Mouse (Mus musculus) spleen, embryonic (tissue): Measurements from ENCODE around the gene Cmtm7.

Experiments
- CTCF ChIA-PET: fragments of 350-600 bp; sonication (Branson Sonifier 250); formaldehyde crosslinking; loops from one replicate; lab custom pipeline; 2022; lab: Charles Lee

Gene Cmtm7

GRCm38 (mm10) chr9:114731871-114732682 is 49.6 kb downstream of the Cmtm7 start:
- CTCF ChIA-PET: no interaction called here

GRCm38 (mm10) chr9:114731011-114731755 is 50.5 kb downstream of the Cmtm7 start, which contains the start of gene Cmtm6:
Gene Cmtm6, plus strand, starts transcription at chr9:114731116.
- CTCF ChIA-PET: no interaction called here

- CTCF ChIA-PET: no interaction called here
Observed at GRCm38 (mm10) chr9:114729911-114730805, 51.5 kb downstream of the Cmtm7 start.

- CTCF ChIA-PET: interaction anchor here (0.6 kb wide), 1 partner anchor 951 kb away, joined by 4 read pairs; no protein-coding TSS in a partner anchor
Observed at GRCm38 (mm10) chr9:114728432-114728831, 53.2 kb downstream of the Cmtm7 start.

- CTCF ChIA-PET: interaction anchor here (1.1 kb wide), 1 partner anchor 10 kb away, joined by 3 read pairs; no protein-coding TSS in a partner anchor
Observed at GRCm38 (mm10) chr9:114727315-114727714, 54.3 kb downstream of the Cmtm7 start.

- CTCF ChIA-PET: interaction anchor here (1.2 kb wide), 1 partner anchor 10 kb away, joined by 3 read pairs; no protein-coding TSS in a partner anchor
Observed at GRCm38 (mm10) chr9:114716677-114717331, 64.9 kb downstream of the Cmtm7 start.

- CTCF ChIA-PET: no interaction called here
Observed at GRCm38 (mm10) chr9:114713481-114713880, 68.2 kb downstream of the Cmtm7 start.

- CTCF ChIA-PET: interaction anchor here (0.6 to 0.7 kb wide), 2 partner anchors 551 to 1002 kb away, joined by 5 to 17 read pairs; no protein-coding TSS in a partner anchor
Observed at GRCm38 (mm10) chr9:114710345-114710744, 71.3 kb downstream of the Cmtm7 start.

GRCm38 (mm10) chr9:114707805-114708204 is 73.9 kb downstream of the Cmtm7 start:
- CTCF ChIA-PET: no interaction called here
